Mouse (Mus musculus) olfactory bulb, adult 2 months (tissue): ENCODE measurements at regions not wholly inside any gene's neighbourhood (a gene's known extent, or its start where the extent isn't known, plus 50 kb on each side); places are given as distances from the start of the nearest gene placed in this dataset.

Experiments used
- CTCF ChIP-seq: fragments of 200-500 bp; IDR thresholded peaks from 2 replicates; pipeline ENCODE4 v1.5.1; 2012; ENCODE audit warnings: low read depth, mild to moderate bottlenecking, low read length, moderate library complexity; ENCODE audit not compliant: insufficient read depth
- POLR2A ChIP-seq: fragments of 200-500 bp; IDR thresholded peaks from 2 replicates; pipeline ENCODE4 v1.6.1; 2012; ENCODE audit warnings: mild to moderate bottlenecking, low read depth, low read length, moderate library complexity; ENCODE audit not compliant: insufficient read depth

- no peak for TF ChIP-seq POLR2A
- TF ChIP-seq CTCF, result no peak
Observed at GRCm38 (mm10) chr1:90332531-90332930, 128.8 kb downstream of the Ackr3 start.
